Mouse (Mus musculus) right cerebral cortex, postnatal 10 days (tissue): ENCODE measurements around the gene Rem2.

Source experiments
- DNase-seq, 2 experiments: peaks; one replicate each; pipeline ENCODE4 v3.0.0; 2021; ENCODE audit warnings: low spot score in 2 of 2

Gene Rem2

DNA sequence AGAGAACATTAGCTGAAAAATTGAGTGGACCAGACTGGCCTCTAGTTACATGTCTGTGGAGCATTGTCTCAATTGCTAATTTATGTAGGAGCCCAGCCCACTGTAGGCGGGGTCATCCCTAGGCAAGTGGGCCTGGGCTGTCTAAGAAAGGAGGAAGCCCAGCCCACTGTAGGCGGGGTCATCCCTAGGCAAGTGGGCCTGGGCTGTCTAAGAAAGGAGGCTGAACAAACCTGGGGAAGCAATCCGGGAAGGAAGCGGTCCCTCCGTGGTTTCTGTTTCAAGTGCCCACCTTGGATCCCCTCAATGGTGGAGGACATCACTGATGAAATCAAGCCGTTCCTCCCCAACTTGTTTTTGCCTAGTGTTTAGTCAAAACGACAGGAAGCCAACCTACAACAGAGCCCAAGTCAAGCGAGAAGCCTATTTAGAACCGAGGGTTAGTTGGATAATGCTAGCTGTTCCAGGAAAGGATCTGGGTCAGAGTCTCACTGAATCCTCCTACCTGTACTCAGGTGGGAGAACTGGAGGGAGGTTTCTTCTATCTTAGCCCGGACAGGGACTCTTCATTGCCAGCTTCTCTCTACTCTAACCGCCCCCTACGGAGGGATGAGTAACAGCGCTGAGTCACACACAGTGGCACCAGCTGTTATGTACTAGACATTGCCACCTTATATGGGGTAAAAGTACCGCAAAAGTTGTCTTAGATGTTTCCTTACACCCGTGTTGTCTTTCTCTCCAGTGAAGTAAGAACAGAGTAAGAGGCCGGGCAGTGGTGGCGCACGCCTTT, 16.6 kb downstream of the Rem2 start:
- no peak for DNase-seq

DNA sequence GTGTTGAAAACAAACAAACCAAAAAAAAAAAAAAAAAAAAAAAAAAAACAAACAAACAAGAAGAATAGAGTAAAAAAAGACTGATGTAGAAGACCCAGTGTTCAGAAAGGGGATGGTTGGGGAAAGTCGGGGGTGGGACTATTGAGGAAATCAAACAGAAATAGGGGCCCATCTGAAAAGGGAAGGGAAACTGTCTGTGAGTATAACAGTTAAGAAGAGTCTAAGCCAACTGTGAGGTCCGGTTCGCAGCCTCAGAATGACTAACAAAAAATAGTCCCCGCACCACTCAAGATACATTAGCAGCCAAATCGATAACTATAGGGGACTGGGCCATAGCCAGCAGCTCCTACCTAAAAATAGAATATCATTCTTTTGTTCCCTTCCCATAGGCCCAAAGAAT, 17.3 kb downstream of the Rem2 start:
- no peak for DNase-seq

DNA sequence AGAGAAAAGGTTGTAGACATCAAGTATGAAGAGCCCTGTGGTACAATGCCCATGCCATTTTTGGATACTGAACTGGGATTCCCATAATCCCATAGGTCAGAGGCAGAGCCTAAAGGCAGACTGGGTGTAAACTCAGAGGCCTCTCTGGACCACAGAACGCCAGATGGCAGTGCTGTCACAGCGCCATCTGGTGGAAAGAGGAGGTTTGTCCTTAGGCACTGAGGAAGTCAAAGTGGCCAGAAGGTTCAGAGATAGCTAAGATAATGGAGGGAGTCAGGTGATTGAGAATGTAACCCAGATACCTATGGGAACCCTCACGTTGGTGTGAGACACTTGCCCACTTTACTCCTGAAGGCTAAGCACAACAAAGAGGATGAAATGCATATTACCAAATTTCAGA, 18.3 kb downstream of the Rem2 start:
- peak in 1 of 2 experiments; percentile 64 for DNase-seq

DNA sequence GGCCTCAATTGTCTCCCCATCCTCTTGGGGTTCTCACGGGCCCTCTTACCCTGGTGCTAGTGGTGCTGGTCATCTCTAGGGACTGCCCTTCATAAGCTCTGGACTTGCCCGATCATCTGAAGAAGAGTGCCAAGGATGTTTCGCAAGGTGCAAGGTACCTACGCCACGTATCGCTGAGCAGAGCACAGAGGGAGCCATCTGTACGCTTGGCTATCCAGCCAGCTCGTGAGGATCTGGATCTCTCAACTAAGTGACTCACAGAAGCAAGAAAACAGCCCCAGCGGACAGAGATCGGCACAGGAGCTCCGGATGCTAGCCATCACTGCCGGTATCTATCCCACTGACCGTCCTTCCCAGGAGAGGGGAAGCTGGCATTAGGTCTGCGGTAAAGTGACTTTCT, 20.8 kb downstream of the Rem2 start:
- DNase-seq, result no peak

DNA sequence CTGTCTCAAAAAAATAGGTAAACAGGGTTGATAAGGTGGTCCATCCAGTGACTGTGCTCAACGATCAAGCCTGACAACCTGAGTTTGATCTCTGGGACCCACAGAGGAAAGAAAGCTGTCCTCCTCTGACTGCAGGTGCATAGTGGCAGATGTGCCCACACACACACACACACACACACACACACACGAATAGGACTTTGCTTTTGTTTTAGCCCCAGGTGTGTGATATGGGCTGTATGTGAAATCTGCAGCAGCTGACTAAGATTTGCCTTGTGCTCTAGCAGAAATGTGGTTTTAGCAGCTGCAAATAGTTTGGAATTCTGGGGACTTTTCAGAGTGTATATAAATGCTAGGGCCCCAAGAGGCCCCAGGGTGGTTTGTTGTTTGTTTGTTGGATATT, 23.4 kb downstream of the Rem2 start:
- DNase-seq, result no peak

DNA sequence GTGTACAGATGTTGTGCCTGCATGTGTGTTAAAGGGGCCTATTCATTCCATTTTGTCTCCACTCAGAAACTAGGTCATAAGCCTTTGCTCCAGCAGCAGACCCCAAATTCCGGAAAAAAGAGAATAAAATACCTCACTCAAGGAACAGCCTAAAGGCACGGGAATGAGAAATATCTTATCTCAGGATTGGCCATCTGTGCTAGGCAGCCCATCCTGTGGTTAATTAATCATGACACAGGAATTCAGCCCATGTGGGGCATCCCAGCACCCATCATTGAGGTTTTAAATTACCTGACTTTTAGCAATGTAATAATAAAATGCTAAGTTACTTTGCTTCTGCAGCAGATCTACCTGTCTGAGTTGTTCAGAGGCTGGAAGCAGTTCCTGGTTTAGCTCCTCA, 25.5 kb downstream of the Rem2 start:
- no peak for DNase-seq

DNA sequence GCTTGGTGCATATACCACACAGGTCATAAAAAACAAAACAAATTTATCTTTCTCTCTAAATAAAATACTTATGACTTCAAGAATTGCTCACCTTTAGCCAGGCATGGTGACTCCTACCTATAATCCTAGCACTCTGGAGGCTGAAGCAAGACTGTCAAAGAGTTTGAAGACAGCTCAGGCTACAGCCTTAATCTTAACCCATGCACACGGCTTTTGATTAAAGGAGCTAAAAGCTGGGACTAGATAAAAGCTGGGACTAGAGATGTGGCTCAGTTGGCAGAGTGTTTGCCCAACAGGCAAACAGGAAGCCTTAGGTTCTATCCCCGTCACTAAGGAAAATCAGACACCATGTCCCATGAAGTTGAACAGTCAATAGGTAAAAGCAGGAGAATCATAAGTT, 27.2 kb downstream of the Rem2 start:
- DNase-seq, result no peak

DNA sequence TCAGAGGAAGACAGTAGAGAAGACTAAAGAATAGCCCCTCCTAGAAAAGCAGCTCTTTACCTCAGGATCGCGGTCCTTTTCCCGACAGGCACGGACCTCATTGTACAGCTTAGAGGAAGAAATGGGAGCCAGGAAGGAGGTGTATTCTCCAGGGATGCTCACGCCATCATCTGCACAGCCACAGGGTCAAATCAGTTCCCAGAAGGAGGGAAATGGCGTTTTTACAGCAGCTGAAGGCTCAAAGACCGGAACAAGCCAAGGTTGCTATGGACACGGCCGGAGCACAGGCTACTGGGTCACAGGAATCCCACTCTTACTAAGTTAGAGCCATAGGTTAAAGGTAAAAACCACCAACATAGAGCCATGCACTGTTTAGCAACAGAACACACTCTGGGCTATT, 33.9 kb downstream of the Rem2 start:
- no peak for DNase-seq

DNA sequence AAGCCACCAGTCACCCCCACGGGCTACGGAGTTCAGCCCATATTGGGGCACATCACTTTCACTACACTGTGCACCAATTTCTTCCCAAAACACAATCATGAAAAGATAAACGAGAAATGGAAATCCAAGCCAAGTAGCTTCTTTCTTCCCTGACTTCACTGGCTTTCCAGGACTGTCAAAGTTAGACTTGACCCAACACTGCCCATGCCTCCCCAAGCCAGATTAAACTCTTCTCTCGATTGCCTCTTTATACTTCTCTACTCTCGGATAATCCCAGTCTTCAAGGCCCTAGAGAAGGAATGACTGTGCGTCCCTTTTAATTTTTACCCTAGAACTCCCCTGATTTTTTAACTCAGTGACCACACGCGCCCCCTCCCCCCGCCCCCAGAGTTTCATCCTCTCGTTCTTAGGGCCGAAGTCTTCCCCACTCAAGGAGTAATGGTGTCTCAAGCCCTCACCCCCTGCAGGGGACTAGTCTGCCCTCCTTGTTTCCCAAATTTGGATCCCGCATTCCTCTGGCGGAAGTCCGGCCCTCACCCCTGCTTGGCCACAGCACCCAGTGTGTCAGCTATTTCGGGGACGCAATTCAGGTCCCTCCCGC, 40.9 kb downstream of the Rem2 start:
- DNase-seq, result no peak

DNA sequence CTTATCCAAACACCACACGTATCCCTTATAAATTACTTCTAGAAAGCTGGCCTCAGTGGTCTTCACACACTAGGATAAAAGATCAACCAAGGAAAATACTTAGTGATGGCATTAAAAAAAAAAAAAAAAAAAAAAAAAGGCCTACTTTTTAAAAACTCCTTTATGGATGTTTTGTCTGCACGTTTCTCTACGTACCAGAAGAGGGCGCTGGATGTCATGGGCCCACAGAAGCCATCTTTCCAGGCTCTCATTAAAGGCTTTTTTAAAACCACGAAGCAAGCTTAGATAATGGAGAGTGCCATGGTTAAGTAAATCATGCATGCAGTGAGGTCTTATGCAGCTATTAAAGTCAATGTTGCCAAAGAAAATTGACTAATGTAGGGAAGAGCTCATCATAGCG, 47.7 kb downstream of the Rem2 start:
- DNase-seq, result no peak

DNA sequence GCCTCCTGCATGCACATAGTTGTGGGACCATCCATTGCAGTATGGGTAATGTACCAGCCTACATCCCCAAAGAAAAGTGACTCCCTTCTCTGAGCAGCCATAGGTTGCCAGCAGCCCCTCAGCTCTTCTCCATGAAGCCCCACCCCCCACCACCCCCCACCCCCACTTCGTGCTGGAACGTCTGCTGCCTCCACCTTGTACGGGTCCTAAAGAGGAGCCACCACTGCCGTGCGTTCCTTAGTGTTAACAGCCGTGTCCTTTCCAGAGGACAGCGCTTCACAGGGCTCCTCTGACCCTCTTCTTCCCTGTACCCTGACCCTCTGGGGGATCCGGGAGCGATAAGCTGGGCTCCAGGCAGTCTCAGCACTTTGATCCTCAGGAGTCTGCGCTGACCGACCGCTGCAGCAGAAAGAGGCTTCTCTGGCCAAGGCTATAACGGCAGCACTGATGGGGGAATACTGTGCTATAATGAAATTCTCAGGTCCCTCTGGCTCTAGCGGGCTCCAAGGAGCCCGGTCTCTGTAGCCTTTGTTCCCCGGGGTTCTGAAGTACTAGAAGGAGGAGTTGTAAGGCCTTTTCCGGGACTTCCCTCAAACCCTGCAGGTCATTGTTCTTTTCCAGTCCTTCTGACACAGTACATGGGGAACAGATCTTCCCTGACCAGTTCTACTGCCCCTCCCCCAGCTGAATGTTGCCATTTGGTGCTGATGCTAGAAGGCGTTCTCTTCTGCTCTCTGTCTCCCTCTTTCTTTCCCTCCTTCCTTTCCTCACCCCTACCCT, 51.5 kb downstream of the Rem2 start:
- peak; percentile 50 to 56 for DNase-seq

DNA sequence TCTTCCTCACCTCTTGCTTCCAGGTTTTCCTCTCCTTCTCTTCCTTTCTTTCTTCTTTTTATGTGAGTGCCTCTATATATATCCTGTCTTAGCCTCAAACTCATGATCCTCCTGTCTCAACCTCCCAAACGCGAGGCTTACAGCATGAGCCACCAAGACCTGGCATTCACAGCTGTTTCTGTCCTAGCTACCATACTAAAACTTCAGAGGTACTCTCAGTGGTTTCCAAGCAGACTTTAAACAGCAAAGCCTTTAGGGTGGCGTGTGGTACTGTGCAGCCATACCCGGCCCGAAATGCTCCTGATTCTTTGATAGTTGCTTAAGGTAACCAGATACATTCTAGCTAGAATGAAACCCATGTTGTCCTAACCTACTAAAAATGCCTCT, 52.1 kb downstream of the Rem2 start:
- no peak for DNase-seq

DNA sequence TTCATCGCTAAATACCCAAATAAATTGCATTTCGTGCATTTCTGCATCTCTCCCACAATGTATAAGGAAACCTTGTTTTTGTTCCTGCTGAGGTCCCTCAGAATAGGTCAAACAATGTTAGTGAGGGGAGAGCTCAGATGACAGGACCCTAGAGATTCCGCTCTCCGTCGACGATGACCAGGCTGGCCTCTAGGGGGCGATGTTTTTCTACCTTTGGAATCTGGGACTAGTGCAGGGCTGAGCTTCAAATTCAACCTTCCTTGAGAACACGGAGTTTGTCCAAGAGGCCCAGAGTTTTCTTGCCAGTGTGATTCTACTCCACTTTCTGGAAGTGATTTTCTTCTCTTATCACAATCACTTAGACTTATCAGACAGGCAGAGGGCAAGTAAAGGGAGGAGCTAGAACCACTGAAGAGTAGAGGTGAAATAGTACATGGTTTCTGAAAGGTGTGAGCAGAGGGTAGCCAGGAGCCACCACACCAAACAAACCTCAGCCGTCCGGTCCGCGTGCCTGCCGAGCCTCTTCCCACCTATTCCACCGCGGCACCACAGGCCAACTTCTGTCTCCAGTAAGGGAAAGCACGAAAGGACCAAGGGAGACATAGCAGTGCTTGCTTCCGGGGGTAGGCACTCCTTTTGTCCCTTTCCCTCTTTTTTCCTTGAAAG, 52.7 kb downstream of the Rem2 start:
- DNase-seq, result peak; percentile 81 to 88
